Mouse (Mus musculus) forebrain, postnatal 0 days (tissue): ENCODE data around the gene Cpeb1. TPM values are rescaled to one million over a fixed set of nuclear protein-coding genes. Genes with fewer than 3 reads are reported as not detected.

ENCODE experiments used
- ATAC-seq: fragments of 200-750 bp; cut with Nextera tagmentation; 2 replicates; pipeline ENCODE4 v1.8.0; 2017; ENCODE audit warnings: mild to moderate bottlenecking, moderate library complexity
- DNase-seq: peaks from one replicate; pipeline ENCODE4 v3.0.0-alpha.2; 2015
- H3K27ac ChIP-seq: fragments of 300-500 bp; sonication (generic); 2 replicates; pipeline ENCODE4 v1.5.1; 2014; ENCODE audit warnings: low read depth, mild to moderate bottlenecking, antibody characterized with exemption, low read length, moderate library complexity, mixed read lengths
- H3K27me3 ChIP-seq: fragments of 300-500 bp; sonication (generic); 2 replicates; pipeline ENCODE4 v1.6.1; 2014; ENCODE audit warnings: mild to moderate bottlenecking, low read length, mixed read lengths; ENCODE audit not compliant: insufficient read depth
- H3K36me3 ChIP-seq: fragments of 300-500 bp; sonication (generic); 2 replicates; pipeline ENCODE4 v1.6.1; 2014; ENCODE audit warnings: mild to moderate bottlenecking, moderate library complexity; ENCODE audit not compliant: insufficient read depth
- H3K4me1 ChIP-seq: fragments of 300-500 bp; sonication (generic); 2 replicates; pipeline ENCODE4 v1.6.1; 2014; ENCODE audit warnings: antibody characterized with exemption; ENCODE audit not compliant: insufficient read depth
- H3K4me2 ChIP-seq: fragments of 300-500 bp; sonication (generic); 2 replicates; pipeline ENCODE4 v1.6.1; 2014; ENCODE audit warnings: low read depth, mild to moderate bottlenecking, moderate library complexity
- H3K4me3 ChIP-seq: fragments of 300-500 bp; sonication (generic); 2 replicates; pipeline ENCODE4 v1.5.1; 2014; ENCODE audit warnings: low read depth, low read length, mixed read lengths
- H3K9ac ChIP-seq: fragments of 300-500 bp; sonication (generic); 2 replicates; pipeline ENCODE4 v1.6.1; 2014; ENCODE audit warnings: mild to moderate bottlenecking
- H3K9me3 ChIP-seq: fragments of 300-500 bp; sonication (generic); 2 replicates; pipeline ENCODE4 v1.6.1; 2016; ENCODE audit warnings: low read length
- CTCF ChIP-seq: sonication (generic); IDR thresholded peaks from 2 replicates; pipeline ENCODE4 v1.5.1; 2016; ENCODE audit warnings: antibody characterized with exemption, control low read depth, low read depth
- WGBS: fragments of 180-500 bp; shearing (Covaris S2); extraction: QIAGEN DNeasy Blood & Tissue Kit; methylation state at CpG from one replicate; pipeline ENCODE4 v1.1.7; 2014; 5-methylcytosine and 5-hydroxymethylcytosine counted together
- polyA plus RNA-seq: library from polyadenylated mRNA; unstranded; fragments of >200 nt; fragmentation: Nextera tagmentation; extraction: Ambion mirVana; gene quantifications from 2 replicates; pipeline ENCODE4 v1.2.1, GENCODE M21; 2015
- total RNA-seq: library from RNA; depleted of rRNA; stranded (reverse); fragments of >200 nt; gene quantifications from 2 replicates; pipeline ENCODE4 v1.2.3, GENCODE M21; 2014

The Cpeb1 gene
- total and polyA plus RNA-seq, 2 experiments from 2014 or later: 5.1 to 6.7 TPM

- H3K27ac ChIP-seq: no peak overlapping the region
- H3K4me3 ChIP-seq: no peak overlapping the region
- H3K4me2 ChIP-seq: no peak overlapping the region
- WGBS: 94% methylated on average over 6 of the region's 6 CpGs
- ATAC-seq (no peak), DNase-seq (no peak)
- no peak overlapping the region for H3K9ac ChIP-seq
- H3K4me1 ChIP-seq: no peaks in the 10 kb centered on the region
- TF ChIP-seq CTCF: no peak
- no peaks in the 10 kb centered on the region for H3K9me3 ChIP-seq
- no peaks in the 10 kb centered on the region for H3K27me3 ChIP-seq
- no peaks in the 10 kb centered on the region for H3K36me3 ChIP-seq
Measured at GRCm38 (mm10) chr7:81319749-81320148, 135.5 kb downstream of the Cpeb1 start.

GRCm38 (mm10) chr7:81315583-81315982 is 139.7 kb downstream of the Cpeb1 start:
- no peaks in the 10 kb centered on the region for H3K4me1 ChIP-seq
- H3K27ac ChIP-seq: no peak overlapping the region
- no peak for TF ChIP-seq CTCF
- 73% methylated on average over 8 of the region's 8 CpGs for WGBS
- no peak for DNase-seq
- no peak for ATAC-seq
- no peak overlapping the region for H3K9ac ChIP-seq
- no peaks in the 10 kb centered on the region for H3K9me3 ChIP-seq
- H3K36me3 ChIP-seq: no peaks in the 10 kb centered on the region
- no peak overlapping the region for H3K4me3 ChIP-seq
- H3K27me3 ChIP-seq: no peaks in the 10 kb centered on the region
- H3K4me2 ChIP-seq: no peak overlapping the region

- H3K4me1 ChIP-seq: no peaks in the 10 kb centered on the region
- no peaks in the 10 kb centered on the region for H3K27me3 ChIP-seq
- no peak for TF ChIP-seq CTCF
- ATAC-seq: no peak
- no peak overlapping the region for H3K9ac ChIP-seq
- no peak for DNase-seq
- H3K4me2 ChIP-seq: no peak overlapping the region
- no peaks in the 10 kb centered on the region for H3K9me3 ChIP-seq
- no peaks in the 10 kb centered on the region for H3K36me3 ChIP-seq
- H3K27ac ChIP-seq: no peak overlapping the region
- H3K4me3 ChIP-seq: no peak overlapping the region
Measured at GRCm38 (mm10) chr7:81311581-81311980, 143.7 kb downstream of the Cpeb1 start.

GRCm38 (mm10) chr7:81311130-81311529 is 144.1 kb downstream of the Cpeb1 start:
- H3K36me3 ChIP-seq: no peaks in the 10 kb centered on the region
- TF ChIP-seq CTCF: no peak
- H3K4me1 ChIP-seq: no peaks in the 10 kb centered on the region
- ATAC-seq (no peak), DNase-seq (no peak)
- no peak overlapping the region for H3K4me3 ChIP-seq
- WGBS: 90% methylated on average over 1 of the region's 1 CpGs
- no peak overlapping the region for H3K9ac ChIP-seq
- no peaks in the 10 kb centered on the region for H3K9me3 ChIP-seq
- no peaks in the 10 kb centered on the region for H3K27me3 ChIP-seq
- H3K4me2 ChIP-seq: no peak overlapping the region
- no peak overlapping the region for H3K27ac ChIP-seq

- no peak for TF ChIP-seq CTCF
- Histone ChIP-seq H3K27me3 (no peaks in the 10 kb centered on the region), H3K4me2 (no peak overlapping the region)
Measured at GRCm38 (mm10) chr7:81309247-81309646, 146.0 kb downstream of the Cpeb1 start.

GRCm38 (mm10) chr7:81307735-81308134 is 147.5 kb downstream of the Cpeb1 start:
- no peak; the same call in 1 of the 2 replicates for ATAC-seq

More at GRCm38 (mm10) chr7:81309247-81309646, 146.0 kb downstream of the Cpeb1 start:
- ATAC-seq (no peak), DNase-seq (no peak)
- H3K27ac ChIP-seq: no peak overlapping the region
- no peaks in the 10 kb centered on the region for H3K4me1 ChIP-seq
- H3K36me3 ChIP-seq: no peaks in the 10 kb centered on the region
- 93% methylated on average over 6 of the region's 6 CpGs for WGBS
- H3K4me3 ChIP-seq: no peak overlapping the region
- H3K9ac ChIP-seq: no peak overlapping the region
- no peaks in the 10 kb centered on the region for H3K9me3 ChIP-seq

GRCm38 (mm10) chr7:81304675-81305074 is 150.6 kb downstream of the Cpeb1 start:
- Histone ChIP-seq H3K27ac (no peak overlapping the region), H3K4me1 (no peaks in the 10 kb centered on the region), H3K4me3 (no peak overlapping the region), H3K36me3 (no peaks in the 10 kb centered on the region), H3K9me3 (no peaks in the 10 kb centered on the region), H3K27me3 (no peaks in the 10 kb centered on the region), H3K9ac (no peak overlapping the region), H3K4me2 (no peak overlapping the region)
- DNase-seq (no peak), ATAC-seq (no peak)
- WGBS: 88% methylated on average over 5 of the region's 5 CpGs
- TF ChIP-seq CTCF: no peak

More at GRCm38 (mm10) chr7:81307735-81308134, 147.5 kb downstream of the Cpeb1 start:
- Histone ChIP-seq H3K27ac (no peak overlapping the region), H3K4me3 (no peak overlapping the region), H3K27me3 (no peaks in the 10 kb centered on the region), H3K9ac (no peak overlapping the region), H3K4me1 (no peaks in the 10 kb centered on the region), H3K36me3 (no peaks in the 10 kb centered on the region), H3K9me3 (no peaks in the 10 kb centered on the region), H3K4me2 (no peak overlapping the region)
- WGBS: 72% methylated on average over 8 of the region's 8 CpGs
- no peak for DNase-seq
- no peak for TF ChIP-seq CTCF

GRCm38 (mm10) chr7:81304100-81304499 is 151.2 kb downstream of the Cpeb1 start:
- Histone ChIP-seq H3K36me3 (no peaks in the 10 kb centered on the region), H3K9ac (no peak overlapping the region), H3K27me3 (no peaks in the 10 kb centered on the region), H3K9me3 (no peaks in the 10 kb centered on the region), H3K4me2 (no peak overlapping the region), H3K27ac (no peak overlapping the region), H3K4me3 (no peak overlapping the region), H3K4me1 (no peaks in the 10 kb centered on the region)
- no peak for TF ChIP-seq CTCF
- WGBS: 84% methylated on average over 5 of the region's 5 CpGs
- no peak for DNase-seq
- no peak for ATAC-seq
